In genomic region chr7:114416021-114416845, GRCm38 (mm10) we compare ENCODE assay signal across 8 mouse cellular contexts. TPM values are rescaled to one million over a fixed set of nuclear protein-coding genes. Genes with fewer than 3 reads are reported as not detected.
DNase-seq lines count a peak whose midpoint lies in the region; ATAC-seq and TF ChIP-seq lines count a peak whose summit lies in the region.

No protein-coding gene starts in this region.

- H3K9ac ChIP-seq in limb, embryonic 12.5 days (replicated peaks): peak overlapping the region; percentile 91
- peak overlapping the region; percentile 97 for H3K9ac ChIP-seq in midbrain, embryonic 13.5 days (replicated peaks)

- H3K4me2 ChIP-seq in limb, embryonic 12.5 days: peak overlapping the region; percentile 89
- peak overlapping the region; percentile 91 for H3K4me2 ChIP-seq in midbrain, embryonic 13.5 days (replicated peaks)

- H3K27me3 ChIP-seq in limb, embryonic 12.5 days: no peaks in the 10 kb centered on the region
- H3K27me3 ChIP-seq in midbrain, embryonic 13.5 days: no peaks in the 10 kb centered on the region
- H3K27me3 ChIP-seq in spleen, adult 2 months (ENCODE audit: control insufficient read depth, insufficient read depth, low read length): peaks cover 2% of the 10 kb centered on the region; the same call in 1 of the 2 replicates

- peak overlapping the region; percentile 91 for H3K4me3 ChIP-seq in limb, embryonic 12.5 days (replicated peaks)
- H3K4me3 ChIP-seq in midbrain, embryonic 13.5 days (replicated peaks): peak overlapping the region; percentile 95
- peak overlapping the region; percentile 93 for H3K4me3 ChIP-seq in spleen, adult 2 months (ENCODE audit: extremely low read depth, insufficient read depth, insufficient read length)

- H3K9me3 ChIP-seq in limb, embryonic 12.5 days: no peaks in the 10 kb centered on the region
- no peaks in the 10 kb centered on the region for H3K9me3 ChIP-seq in midbrain, embryonic 13.5 days

- H3K4me1 ChIP-seq in limb, embryonic 12.5 days (replicated peaks): peaks cover 18% of the 10 kb centered on the region
- peaks cover 28% of the 10 kb centered on the region for H3K4me1 ChIP-seq in midbrain, embryonic 13.5 days (replicated peaks)
- H3K4me1 ChIP-seq in spleen, adult 2 months (ENCODE audit: control insufficient read depth, insufficient read depth, insufficient read length): no peaks in the 10 kb centered on the region

- peak; percentile 92 for DNase-seq in heart, adult 11 months
- no peak for DNase-seq in heart, adult 8-10 months (ENCODE audit: low spot score)
- peak; percentile 39 for DNase-seq in embryo, embryonic 10 days (ENCODE audit: low spot score)
- peak; percentile 45 for DNase-seq in kidney, adult 18-20 months
- DNase-seq in spleen, adult 2 months (ENCODE audit: low read depth in 1 of 2, low spot score in 2 of 2): peak in 1 of 2 experiments; percentile 39

- peak overlapping the region; percentile 91 for H3K27ac ChIP-seq in limb, embryonic 12.5 days
- H3K27ac ChIP-seq in midbrain, embryonic 13.5 days: peak overlapping the region; percentile 97
- H3K27ac ChIP-seq in spleen, adult 2 months (ENCODE audit: insufficient read depth, low read length): peak overlapping the region; percentile 90

- ATAC-seq in granulocyte monocyte progenitor cell, adult 5-6 weeks (replicated peaks; ENCODE audit: poor library complexity, severe bottlenecking): peak; percentile 20
- ATAC-seq in limb, embryonic 12.5 days (ENCODE audit: insufficient number of reproducible peaks, insufficient read depth, low FRiP score, low TSS enrichment, low read depth): peak; percentile 45
- ATAC-seq in midbrain, embryonic 13.5 days: peak; percentile 78

- under 1% methylated on average over 66 of the region's 66 CpGs for WGBS in limb, embryonic 12.5 days
- WGBS in midbrain, embryonic 13.5 days: under 1% methylated on average over 66 of the region's 66 CpGs
- WGBS in spleen, adult 2 months: 1% methylated on average over 54 of the region's 66 CpGs

- TF ChIP-seq POLR2A in spleen, adult 2 months (IDR thresholded peaks at IDR 0.05; ENCODE audit: low read depth, low read length): no peak

- TF ChIP-seq CTCF in spleen, adult 2 months (IDR thresholded peaks at IDR 0.05; ENCODE audit: extremely low read depth, insufficient read depth, insufficient read length, insufficient replicate concordance): no peak

- no peaks in the 10 kb centered on the region for H3K36me3 ChIP-seq in limb, embryonic 12.5 days
- H3K36me3 ChIP-seq in midbrain, embryonic 13.5 days: no peaks in the 10 kb centered on the region
- H3K36me3 ChIP-seq in spleen, adult 2 months (ENCODE audit: control insufficient read depth, insufficient read depth, low read length): no peaks in the 10 kb centered on the region

RNA-seq across cellular contexts. Expression of gene Pde3b, which starts 1.2 kb away (rescaled TPM):
- 1 to 10 TPM; 3.0 to 4.7 (median 4.3) TPM for total RNA-seq in heart, adult 8-10 months (2022)
- total RNA-seq in granulocyte monocyte progenitor cell, adult 5-6 weeks (2014; fragmentation: Nextera tagmentation): 3.7 and 8.1 TPM in 2 replicates
- total RNA-seq in granulocyte monocyte progenitor cell, adult 5-6 weeks (2017): 14.3 and 15.0 TPM in 2 replicates
- polyA plus RNA-seq in limb, embryonic 12.5 days (2016; fragmentation: Nextera tagmentation; extraction: Ambion mirVana): 8.9 and 9.0 TPM in 2 replicates
- 4.3 and 4.9 TPM in 2 replicates for polyA plus RNA-seq in midbrain, embryonic 13.5 days (2015; fragmentation: Nextera tagmentation; extraction: Ambion mirVana)
- 4.1 and 5.8 TPM in 2 replicates for polyA plus RNA-seq in spleen, adult 2 months (2012; rRNA removed)

Comparison
In these comparisons a context has a peak if more than half of its experiments do, and no peak if none do; other contexts are left out.
1. ATAC-seq: peak in every context shown above with its lines; median percentile 78 in midbrain, embryonic 13.5 days; 45 in limb, embryonic 12.5 days; 20 in granulocyte monocyte progenitor cell, adult 5-6 weeks.